Mouse (Mus musculus) midbrain, embryonic 11.5 days (tissue): ENCODE data around the gene Rpl27a. TPM values are rescaled to one million over a fixed set of nuclear protein-coding genes. Genes with fewer than 3 reads are reported as not detected.

Source experiments
- ATAC-seq: fragments of 200-750 bp; cut with Nextera tagmentation; 2 replicates; pipeline ENCODE4 v1.8.0; 2017; ENCODE audit warnings: moderate TSS enrichment, moderate library complexity; ENCODE audit not compliant: low FRiP score
- DNase-seq: peaks from one replicate; pipeline ENCODE4 v3.0.0; 2015; ENCODE audit warnings: low spot score; ENCODE audit errors: missing footprints
- H3K27ac ChIP-seq: fragments of 300-500 bp; sonication (generic); 2 replicates; pipeline ENCODE4 v1.5.1; 2014; ENCODE audit warnings: low read depth, low read length
- H3K27me3 ChIP-seq: fragments of 300-500 bp; sonication (generic); 2 replicates; pipeline ENCODE4 v1.6.1; 2014; ENCODE audit warnings: mild to moderate bottlenecking, low read length, moderate library complexity, mixed read lengths; ENCODE audit not compliant: control insufficient read depth, insufficient read depth
- H3K36me3 ChIP-seq: fragments of 300-500 bp; sonication (generic); 2 replicates; pipeline ENCODE4 v1.6.1; 2014; ENCODE audit warnings: mild to moderate bottlenecking, low read length, moderate library complexity, mixed read lengths; ENCODE audit not compliant: control insufficient read depth, insufficient read depth
- H3K4me1 ChIP-seq: fragments of 300-500 bp; sonication (generic); 2 replicates; pipeline ENCODE4 v1.6.1; 2014; ENCODE audit warnings: low read length; ENCODE audit not compliant: control insufficient read depth, insufficient read depth
- H3K4me2 ChIP-seq: fragments of 300-500 bp; sonication (generic); 2 replicates; pipeline ENCODE4 v1.6.1; 2014; ENCODE audit warnings: mild to moderate bottlenecking, moderate library complexity
- H3K4me3 ChIP-seq: fragments of 300-500 bp; sonication (generic); 2 replicates; pipeline ENCODE4 v1.5.1; 2014; ENCODE audit warnings: low read depth, low read length
- H3K9ac ChIP-seq: fragments of 300-500 bp; sonication (generic); 2 replicates; pipeline ENCODE4 v1.6.1; 2014; ENCODE audit warnings: low read length
- H3K9me3 ChIP-seq: fragments of 300-500 bp; sonication (generic); 2 replicates; pipeline ENCODE4 v1.6.1; 2016; ENCODE audit warnings: low read length; ENCODE audit not compliant: control insufficient read depth
- WGBS: fragments of 180-500 bp; shearing (Covaris S2); extraction: QIAGEN DNeasy Blood & Tissue Kit; methylation state at CpG from one replicate; pipeline ENCODE4 v1.1.7; 2014; 5-methylcytosine and 5-hydroxymethylcytosine counted together
- polyA plus RNA-seq: library from polyadenylated mRNA; unstranded; fragments of >200 nt; fragmentation: Nextera tagmentation; extraction: Ambion mirVana; gene quantifications from 2 replicates; pipeline ENCODE4 v1.2.1, GENCODE M21; 2014

The Rpl27a gene
- polyA plus RNA-seq: 116 and 127 TPM in 2 replicates

GRCm38 (mm10) chr7:109518838-109519696 is at the start of gene Rpl27a:
Rpl27a (plus strand) TSS chr7:109519147.
- H3K27ac ChIP-seq: peak within 1 kb of the TSS; percentile 94
- H3K4me3 ChIP-seq: peak within 1 kb of the TSS; percentile 80
- H3K9me3 ChIP-seq: no peaks in the 10 kb centered on the region
- peak within 1 kb of the TSS; percentile 96 for H3K9ac ChIP-seq
- 0% methylated on average over 71 of the region's 72 CpGs for WGBS
- no peaks in the 10 kb centered on the region for H3K27me3 ChIP-seq
- H3K4me2 ChIP-seq: peak within 1 kb of the TSS; percentile 92
- H3K36me3 ChIP-seq: peaks cover 24% of the 10 kb centered on the region
- peaks cover 19% of the 10 kb centered on the region for H3K4me1 ChIP-seq
- DNase-seq (peak; percentile 100), ATAC-seq (peak; percentile 95)

GRCm38 (mm10) chr7:109470700-109471099 is 48.2 kb upstream of the Rpl27a start:
- H3K4me3 ChIP-seq: no peak overlapping the region
- H3K27me3 ChIP-seq: no peaks in the 10 kb centered on the region
- DNase-seq: no peak
- H3K27ac ChIP-seq: no peak overlapping the region
- H3K9me3 ChIP-seq: no peaks in the 10 kb centered on the region
- no peaks in the 10 kb centered on the region for H3K36me3 ChIP-seq
- no peak overlapping the region for H3K9ac ChIP-seq
- no peak for ATAC-seq
- H3K4me1 ChIP-seq: no peaks in the 10 kb centered on the region; the same call in 1 of the 2 replicates
- 75% methylated on average over 4 of the region's 4 CpGs for WGBS
- H3K4me2 ChIP-seq: no peak overlapping the region

- ATAC-seq (no peak), DNase-seq (no peak)
- Histone ChIP-seq H3K4me3 (no peak overlapping the region), H3K4me2 (no peak overlapping the region), H3K9me3 (no peaks in the 10 kb centered on the region), H3K27ac (no peak overlapping the region), H3K36me3 (no peaks in the 10 kb centered on the region), H3K4me1 (no peaks in the 10 kb centered on the region), H3K27me3 (no peaks in the 10 kb centered on the region), H3K9ac (no peak overlapping the region)
- WGBS: 94% methylated on average over 3 of the region's 3 CpGs
These were observed 41.0 kb upstream of the Rpl27a start for GRCm38 (mm10) chr7:109477926-109478325.

- H3K4me1 ChIP-seq: no peaks in the 10 kb centered on the region
- H3K36me3 ChIP-seq: no peaks in the 10 kb centered on the region
- H3K4me3 ChIP-seq: no peak overlapping the region
- H3K4me2 ChIP-seq: peak overlapping the region; percentile 16; the same call in 1 of the 2 replicates
- WGBS: 24% methylated on average over 7 of the region's 7 CpGs
- no peaks in the 10 kb centered on the region for H3K27me3 ChIP-seq
- no peak overlapping the region for H3K27ac ChIP-seq
- peak; percentile 55; the same call in 1 of the 2 replicates for ATAC-seq
- peak; percentile 88 for DNase-seq
- H3K9ac ChIP-seq: no peak overlapping the region
- no peaks in the 10 kb centered on the region for H3K9me3 ChIP-seq
These were observed 38.2 kb upstream of the Rpl27a start for GRCm38 (mm10) chr7:109480765-109481197.

GRCm38 (mm10) chr7:109484221-109484620 is 34.7 kb upstream of the Rpl27a start:
- Histone ChIP-seq H3K27me3 (no peaks in the 10 kb centered on the region), H3K9me3 (no peaks in the 10 kb centered on the region), H3K4me3 (no peak overlapping the region), H3K9ac (no peak overlapping the region), H3K36me3 (no peaks in the 10 kb centered on the region), H3K4me2 (no peak overlapping the region), H3K4me1 (no peaks in the 10 kb centered on the region), H3K27ac (no peak overlapping the region)
- ATAC-seq: no peak
- peak; percentile 26 for DNase-seq
- WGBS: 72% methylated on average over 5 of the region's 5 CpGs

- Histone ChIP-seq H3K36me3 (no peaks in the 10 kb centered on the region), H3K4me2 (peak overlapping the region; percentile 39; the same call in 1 of the 2 replicates), H3K27ac (no peak overlapping the region), H3K9ac (peak overlapping the region; percentile 44; the same call in 1 of the 2 replicates), H3K4me3 (no peak overlapping the region), H3K27me3 (peaks cover 2% of the 10 kb centered on the region; the same call in 1 of the 2 replicates), H3K4me1 (peaks cover 14% of the 10 kb centered on the region), H3K9me3 (no peaks in the 10 kb centered on the region)
- WGBS: 60% methylated on average over 18 of the region's 18 CpGs
- ATAC-seq (no peak), DNase-seq (no peak)
These were observed 26.2 kb upstream of the Rpl27a start for GRCm38 (mm10) chr7:109492616-109493318.

- Histone ChIP-seq H3K27me3 (peaks cover 2% of the 10 kb centered on the region; the same call in 1 of the 2 replicates), H3K4me3 (peak overlapping the region; percentile 13), H3K9ac (peak overlapping the region; percentile 44), H3K36me3 (no peaks in the 10 kb centered on the region), H3K4me1 (peaks cover 14% of the 10 kb centered on the region), H3K9me3 (no peaks in the 10 kb centered on the region), H3K27ac (no peak overlapping the region), H3K4me2 (peak overlapping the region; percentile 39)
- WGBS: 4% methylated on average over 21 of the region's 21 CpGs
- peak; percentile 86 for DNase-seq
- ATAC-seq: peak; percentile 72
These were observed 25.3 kb upstream of the Rpl27a start for GRCm38 (mm10) chr7:109493319-109494316.

- Histone ChIP-seq H3K27ac (no peak overlapping the region), H3K27me3 (peaks cover 2% of the 10 kb centered on the region; the same call in 1 of the 2 replicates), H3K9ac (no peak overlapping the region), H3K4me3 (no peak overlapping the region), H3K9me3 (no peaks in the 10 kb centered on the region), H3K36me3 (no peaks in the 10 kb centered on the region), H3K4me2 (no peak overlapping the region), H3K4me1 (peaks cover 14% of the 10 kb centered on the region)
- 61% methylated on average over 4 of the region's 4 CpGs for WGBS
- no peak for DNase-seq
- ATAC-seq: no peak
These were observed 21.4 kb upstream of the Rpl27a start for GRCm38 (mm10) chr7:109497507-109497906.
